Mouse (Mus musculus): Measurements from ENCODE around the gene Teddm1a. TPM values are rescaled to one million over a fixed set of nuclear protein-coding genes. Genes with fewer than 3 reads are reported as not detected.

Teddm1a gene
- polyA plus RNA-seq, 1 experiment from 2014 or later, result not detected

DNA sequence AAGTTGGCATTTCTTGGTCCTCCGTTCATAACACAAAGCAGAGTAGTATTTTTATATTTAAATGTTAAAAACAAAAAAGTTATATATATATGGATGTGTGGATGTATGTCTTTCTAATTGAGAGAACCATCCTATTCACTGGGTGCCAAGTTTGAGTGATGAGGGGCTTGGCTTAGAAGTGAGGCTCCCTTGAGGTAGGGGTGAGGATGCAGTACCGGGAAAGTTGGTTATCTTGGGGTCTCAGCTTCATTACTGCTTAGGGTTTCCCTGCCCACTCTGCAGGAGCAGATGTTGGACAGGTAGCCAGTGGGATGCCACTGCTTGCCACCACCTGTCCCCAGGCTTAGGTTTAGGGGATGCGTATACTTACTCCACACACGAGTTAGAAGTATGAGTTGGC lies 17.2 kb downstream of the Teddm1a start:
- Histone ChIP-seq H3K4me2 (replicated peaks) (no peak overlapping the region), H3K36me3 (peaks cover 53% of the 10 kb centered on the region), H3K27me3 (no peaks in the 10 kb centered on the region), H3K4me1 (no peaks in the 10 kb centered on the region), H3K4me3 (no peak overlapping the region), H3K9ac (no peak overlapping the region), H3K9me3 (no peaks in the 10 kb centered on the region), H3K27ac (no peak overlapping the region)
- 93% methylated on average over 4 of the region's 4 CpGs for WGBS
- no peak for ATAC-seq (ENCODE audit: insufficient number of reproducible peaks, insufficient read depth, low FRiP score, low TSS enrichment)

DNA sequence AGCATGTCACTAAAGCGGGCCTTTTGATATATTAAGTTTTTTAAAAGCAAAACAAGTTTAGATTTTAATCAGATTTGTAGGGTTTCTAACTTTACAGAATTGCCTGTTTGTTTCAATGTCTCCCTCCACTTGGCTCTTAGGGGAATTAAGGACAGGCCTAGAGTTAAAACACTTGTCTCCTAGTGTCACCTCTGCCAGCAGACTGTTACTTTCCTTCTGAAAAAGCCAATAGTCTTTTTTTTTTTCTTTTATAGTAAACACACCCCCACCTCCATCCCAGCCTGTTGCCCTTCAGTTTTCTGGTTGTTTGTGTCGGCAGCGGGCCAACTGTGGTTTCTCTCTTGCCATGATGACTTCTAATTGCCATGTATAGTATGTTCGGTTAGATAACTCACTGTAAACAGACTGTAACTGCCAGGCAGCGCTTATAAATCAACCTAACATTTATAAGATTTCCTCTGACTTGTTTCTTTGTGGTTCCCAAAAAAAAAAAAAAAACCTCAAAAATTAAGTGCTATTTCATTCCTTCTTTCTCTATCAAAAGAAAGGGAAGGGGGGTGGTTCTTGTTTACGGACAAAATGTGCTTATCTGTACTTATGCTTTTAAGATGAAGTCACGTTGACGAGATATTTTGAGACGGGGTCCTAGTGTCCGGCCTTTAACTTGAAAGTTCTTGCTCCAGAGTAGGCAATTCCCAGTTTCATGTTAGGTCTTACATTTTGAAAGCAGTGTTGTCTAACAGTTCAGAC lies 17.8 kb downstream of the Teddm1a start:
- no peak overlapping the region for H3K9ac ChIP-seq
- no peak overlapping the region for H3K4me2 ChIP-seq (replicated peaks)
- H3K27me3 ChIP-seq, result no peaks in the 10 kb centered on the region
- H3K9me3 ChIP-seq, result no peaks in the 10 kb centered on the region
- H3K27ac ChIP-seq, result no peak overlapping the region
- peaks cover 47% of the 10 kb centered on the region for H3K36me3 ChIP-seq
- H3K4me3 ChIP-seq, result no peak overlapping the region
- 84% methylated on average over 10 of the region's 10 CpGs for WGBS
- ATAC-seq (ENCODE audit: insufficient number of reproducible peaks, insufficient read depth, low FRiP score, low TSS enrichment), result no peak
- H3K4me1 ChIP-seq, result no peaks in the 10 kb centered on the region

GRCm38 (mm10) chr1:153909963-153910291 lies 18.4 kb downstream of the Teddm1a start:
- H3K36me3 ChIP-seq, result peaks cover 41% of the 10 kb centered on the region
- no peaks in the 10 kb centered on the region for H3K9me3 ChIP-seq
- H3K4me2 ChIP-seq (replicated peaks), result no peak overlapping the region
- no peak overlapping the region for H3K9ac ChIP-seq
- H3K4me1 ChIP-seq, result no peaks in the 10 kb centered on the region
- H3K27ac ChIP-seq, result no peak overlapping the region
- H3K4me3 ChIP-seq, result no peak overlapping the region
- WGBS, result 88% methylated on average over 9 of the region's 9 CpGs
- no peaks in the 10 kb centered on the region for H3K27me3 ChIP-seq
- no peak for ATAC-seq (ENCODE audit: insufficient number of reproducible peaks, insufficient read depth, low FRiP score, low TSS enrichment)

GRCm38 (mm10) chr1:153910423-153910822 lies 18.9 kb downstream of the Teddm1a start:
- Histone ChIP-seq H3K4me1 (no peaks in the 10 kb centered on the region), H3K27ac (no peak overlapping the region), H3K9ac (no peak overlapping the region), H3K9me3 (no peaks in the 10 kb centered on the region), H3K36me3 (peaks cover 36% of the 10 kb centered on the region), H3K4me3 (no peak overlapping the region), H3K27me3 (no peaks in the 10 kb centered on the region), H3K4me2 (replicated peaks) (no peak overlapping the region)
- no peak for ATAC-seq (ENCODE audit: insufficient number of reproducible peaks, insufficient read depth, low FRiP score, low TSS enrichment)
- 86% methylated on average over 5 of the region's 5 CpGs for WGBS

GRCm38 (mm10) chr1:153911276-153911795 lies 19.8 kb downstream of the Teddm1a start:
- no peak overlapping the region for H3K9ac ChIP-seq
- no peak overlapping the region for H3K4me3 ChIP-seq
- WGBS, result 84% methylated on average over 6 of the region's 6 CpGs
- no peak overlapping the region for H3K4me2 ChIP-seq (replicated peaks)
- H3K36me3 ChIP-seq, result peaks cover 27% of the 10 kb centered on the region
- no peak for ATAC-seq (ENCODE audit: insufficient number of reproducible peaks, insufficient read depth, low FRiP score, low TSS enrichment)
- no peak overlapping the region for H3K27ac ChIP-seq
- H3K27me3 ChIP-seq, result no peaks in the 10 kb centered on the region
- no peaks in the 10 kb centered on the region for H3K9me3 ChIP-seq
- no peaks in the 10 kb centered on the region for H3K4me1 ChIP-seq

DNA sequence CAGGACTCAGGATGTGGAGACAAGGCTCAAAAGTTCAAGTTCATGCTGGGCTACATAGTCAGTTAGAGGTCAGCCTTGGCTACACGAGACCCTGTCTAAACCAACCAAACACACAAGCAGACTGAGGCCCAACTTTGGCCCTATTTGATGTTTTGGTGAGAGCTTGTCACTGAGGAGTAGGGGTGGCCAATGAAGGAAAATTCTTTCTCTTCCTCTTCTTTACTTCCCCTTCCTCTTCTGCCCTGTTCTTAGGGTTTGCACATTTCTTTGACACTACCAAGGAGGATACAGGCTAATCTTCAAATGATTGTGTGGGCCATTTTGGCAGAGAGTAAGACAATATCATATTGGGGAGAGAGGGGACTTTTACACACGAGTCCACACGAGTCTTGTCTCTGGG lies 22.3 kb downstream of the Teddm1a start:
- H3K4me2 ChIP-seq (replicated peaks), result no peak overlapping the region
- WGBS, result 84% methylated on average over 3 of the region's 3 CpGs
- no peaks in the 10 kb centered on the region for H3K27me3 ChIP-seq
- ATAC-seq (ENCODE audit: insufficient number of reproducible peaks, insufficient read depth, low FRiP score, low TSS enrichment), result no peak
- no peak overlapping the region for H3K4me3 ChIP-seq
- H3K27ac ChIP-seq, result no peak overlapping the region
- no peaks in the 10 kb centered on the region for H3K4me1 ChIP-seq
- H3K9ac ChIP-seq, result no peak overlapping the region
- H3K36me3 ChIP-seq, result 0 out of 2 replicates have a peak, but pooled peaks cover 2% of the 10 kb centered on the region
- H3K9me3 ChIP-seq, result no peaks in the 10 kb centered on the region

- Histone ChIP-seq H3K27me3 (no peaks in the 10 kb centered on the region), H3K4me3 (no peak overlapping the region), H3K9me3 (no peaks in the 10 kb centered on the region), H3K36me3 (no peaks in the 10 kb centered on the region), H3K4me2 (replicated peaks) (no peak overlapping the region), H3K4me1 (no peaks in the 10 kb centered on the region), H3K27ac (no peak overlapping the region), H3K9ac (no peak overlapping the region)
- 78% methylated on average over 3 of the region's 3 CpGs for WGBS
- no peak for ATAC-seq (ENCODE audit: insufficient number of reproducible peaks, insufficient read depth, low FRiP score, low TSS enrichment)
Observed at GRCm38 (mm10) chr1:153918521-153919206, 27.1 kb downstream of the Teddm1a start.

GRCm38 (mm10) chr1:153921642-153922041 lies 30.1 kb downstream of the Teddm1a start:
- no peaks in the 10 kb centered on the region for H3K9me3 ChIP-seq
- H3K27ac ChIP-seq, result no peak overlapping the region
- no peak overlapping the region for H3K4me2 ChIP-seq (replicated peaks)
- ATAC-seq (ENCODE audit: insufficient number of reproducible peaks, insufficient read depth, low FRiP score, low TSS enrichment), result no peak
- H3K9ac ChIP-seq, result no peak overlapping the region
- H3K4me3 ChIP-seq, result no peak overlapping the region
- 91% methylated on average over 3 of the region's 3 CpGs for WGBS
- H3K4me1 ChIP-seq, result no peaks in the 10 kb centered on the region
- H3K36me3 ChIP-seq, result no peaks in the 10 kb centered on the region
- H3K27me3 ChIP-seq, result no peaks in the 10 kb centered on the region

DNA sequence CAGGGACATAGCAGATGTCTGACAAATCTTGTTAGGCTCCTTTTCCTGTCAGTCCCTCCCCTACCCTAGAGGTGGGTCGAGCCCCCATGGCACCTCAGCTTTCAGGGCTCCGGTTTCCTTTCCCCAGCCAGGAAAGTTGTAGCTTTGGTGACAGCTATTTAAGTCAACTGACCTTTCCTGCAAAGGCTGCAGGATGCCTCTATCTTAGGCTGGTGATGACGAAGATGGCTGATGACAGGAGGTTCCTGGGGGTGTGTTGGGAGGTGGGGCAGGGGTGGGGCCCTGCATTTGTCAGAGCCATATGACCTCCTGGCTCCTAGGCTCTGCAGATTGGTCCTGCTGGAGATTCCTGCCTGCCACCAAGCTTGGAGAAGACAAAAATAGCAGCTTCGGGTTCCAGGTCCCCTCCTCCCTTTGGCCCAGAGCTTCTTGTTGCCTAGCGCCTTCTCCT lies 31.1 kb downstream of the Teddm1a start:
- no peaks in the 10 kb centered on the region for H3K27me3 ChIP-seq
- WGBS, result 19% methylated on average over 5 of the region's 5 CpGs
- H3K4me2 ChIP-seq (replicated peaks), result no peak overlapping the region
- H3K27ac ChIP-seq, result no peak overlapping the region
- no peak overlapping the region for H3K9ac ChIP-seq
- no peaks in the 10 kb centered on the region for H3K4me1 ChIP-seq
- H3K9me3 ChIP-seq, result no peaks in the 10 kb centered on the region
- no peak for ATAC-seq (ENCODE audit: insufficient number of reproducible peaks, insufficient read depth, low FRiP score, low TSS enrichment)
- no peak overlapping the region for H3K4me3 ChIP-seq
- no peaks in the 10 kb centered on the region for H3K36me3 ChIP-seq

- Histone ChIP-seq H3K9me3 (no peaks in the 10 kb centered on the region), H3K4me3 (no peak overlapping the region), H3K4me2 (replicated peaks) (no peak overlapping the region), H3K27me3 (no peaks in the 10 kb centered on the region), H3K4me1 (no peaks in the 10 kb centered on the region), H3K9ac (no peak overlapping the region), H3K27ac (no peak overlapping the region), H3K36me3 (no peaks in the 10 kb centered on the region)
- no peak for ATAC-seq (ENCODE audit: insufficient number of reproducible peaks, insufficient read depth, low FRiP score, low TSS enrichment)
- 84% methylated on average over 6 of the region's 6 CpGs for WGBS
Observed at GRCm38 (mm10) chr1:153924395-153925385, 33.1 kb downstream of the Teddm1a start.

DNA sequence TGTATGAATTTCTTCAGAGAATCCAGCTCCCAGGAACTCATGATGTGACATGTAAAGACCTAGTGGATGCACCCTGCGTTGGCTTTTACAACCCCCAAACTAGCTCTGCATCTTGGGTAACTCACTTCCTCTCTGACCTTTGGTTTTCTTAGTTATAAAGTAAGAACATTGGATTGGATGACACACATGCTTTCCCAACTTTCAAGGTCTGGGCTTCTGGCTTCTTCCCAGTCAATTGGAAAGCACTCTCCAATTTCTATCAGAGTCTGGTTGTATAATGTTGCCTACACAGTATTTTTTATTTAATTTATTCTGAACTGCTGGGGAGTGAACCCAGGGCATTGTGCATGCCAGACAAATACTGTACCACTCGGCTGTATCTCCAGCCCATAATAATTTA lies 38.9 kb downstream of the Teddm1a start:
- Histone ChIP-seq H3K9ac (no peak overlapping the region), H3K4me2 (replicated peaks) (no peak overlapping the region), H3K4me1 (no peaks in the 10 kb centered on the region), H3K27me3 (no peaks in the 10 kb centered on the region), H3K27ac (no peak overlapping the region), H3K36me3 (no peaks in the 10 kb centered on the region), H3K9me3 (no peaks in the 10 kb centered on the region), H3K4me3 (no peak overlapping the region)
- 87% methylated on average over 2 of the region's 2 CpGs for WGBS
- no peak for ATAC-seq (ENCODE audit: insufficient number of reproducible peaks, insufficient read depth, low FRiP score, low TSS enrichment)
